Comparison of ENCODE assay signal across 8 mouse cellular contexts in genomic region chr13:98925486-98926212, GRCm38 (mm10). TPM values are rescaled to one million over a fixed set of nuclear protein-coding genes. Genes with fewer than 3 reads are reported as not detected.
A peak's percentile ranks its signal among the peaks of the same experiment; 100 is the strongest.
DNase-seq lines count a peak whose midpoint lies in the region; ATAC-seq and TF ChIP-seq lines count a peak whose summit lies in the region.

No protein-coding gene starts in this region.

- POLR2A ChIA-PET in Patski (lab: Charles Lee): interaction anchor here (0.6 kb wide), 1 partner anchor 11 kb away, joined by 3 read pairs; no protein-coding TSS in a partner anchor

- WGBS in embryonic facial prominence, embryonic 11.5 days: under 1% methylated on average over 61 of the region's 66 CpGs
- under 1% methylated on average over 63 of the region's 66 CpGs for WGBS in heart, adult 2 months
- WGBS in limb, embryonic 14.5 days: under 1% methylated on average over 60 of the region's 66 CpGs
- under 1% methylated on average over 59 of the region's 66 CpGs for WGBS in midbrain, embryonic 15.5 days

- H3K4me3 ChIP-seq in embryonic facial prominence, embryonic 11.5 days (ENCODE audit: low read depth, low read length): peak overlapping the region; percentile 100
- peak overlapping the region; percentile 84 for H3K4me3 ChIP-seq in heart, adult 2 months
- H3K4me3 ChIP-seq in limb, embryonic 14.5 days (replicated peaks; ENCODE audit: low read length): peak overlapping the region; percentile 100
- H3K4me3 ChIP-seq in midbrain, embryonic 15.5 days: peak overlapping the region; percentile 92

- H3K27ac ChIP-seq in embryonic facial prominence, embryonic 11.5 days (replicated peaks; ENCODE audit: low read depth, low read length): peak overlapping the region; percentile 96
- peak overlapping the region; percentile 99 for H3K27ac ChIP-seq in heart, adult 2 months
- H3K27ac ChIP-seq in limb, embryonic 14.5 days (replicated peaks; ENCODE audit: low read depth, low read length): peak overlapping the region; percentile 99
- H3K27ac ChIP-seq in midbrain, embryonic 15.5 days: peak overlapping the region; percentile 98

- intact Hi-C loops in heart, adult 2 months (cut with DNase I): loop anchor here (2.0 to 5.0 kb wide), 4 partner anchors 35 to 169 kb away; partner anchors contain the start of gene Fcho2

- peak overlapping the region; percentile 85 for H3K4me2 ChIP-seq in embryonic facial prominence, embryonic 11.5 days (ENCODE audit: low read depth, low read length)
- H3K4me2 ChIP-seq in limb, embryonic 14.5 days (replicated peaks; ENCODE audit: low read depth, low read length, severe bottlenecking): peak overlapping the region; percentile 78
- H3K4me2 ChIP-seq in midbrain, embryonic 15.5 days: peak overlapping the region; percentile 62

- H3K79me2 ChIP-seq in heart, adult 2 months (replicated peaks; ENCODE audit: control insufficient read depth, insufficient read depth, low read length): peaks cover 13% of the 10 kb centered on the region

- peak; percentile 40 for ATAC-seq in Patski
- peak; percentile 53 for ATAC-seq in embryonic facial prominence, embryonic 11.5 days (replicated peaks; ENCODE audit: insufficient number of reproducible peaks, low FRiP score, low TSS enrichment, low read depth)
- ATAC-seq in limb, embryonic 14.5 days (ENCODE audit: low FRiP score, low read depth): peak; percentile 58
- peak; percentile 22 for ATAC-seq in midbrain, embryonic 15.5 days (replicated peaks)

- peak; percentile 86 for DNase-seq in 3T3-L1 (ENCODE audit: low read depth, low spot score)
- DNase-seq in Patski (ENCODE audit: low read depth, low spot score): no peak
- DNase-seq in embryonic facial prominence, embryonic 11.5 days (ENCODE audit: low spot score): peak; percentile 74
- peak; percentile 74 to 75 for DNase-seq in heart, adult 2 months
- peak; percentile 71 for DNase-seq in kidney, adult 18-20 months
- peak; percentile 63 for DNase-seq in limb, embryonic 14.5 days (ENCODE audit: low spot score)
- DNase-seq in spleen, postnatal 10 days (ENCODE audit: low spot score in 2 of 2): peak; percentile 69 to 75

- peak; percentile 74 for TF ChIP-seq POLR2A in heart, adult 2 months (IDR thresholded peaks at IDR 0.05; ENCODE audit: insufficient read depth, low read depth, low read length)
- no peak for TF ChIP-seq POLR2A in limb, embryonic 14.5 days (IDR thresholded peaks at IDR 0.05; ENCODE audit: borderline replicate concordance, extremely low read depth, insufficient read depth, insufficient read length)

- CTCF ChIA-PET in Patski (lab: Charles Lee): interaction anchor here (1.1 kb wide), 1 partner anchor 20 kb away, joined by 4 read pairs; no protein-coding TSS in a partner anchor

- H3K9me3 ChIP-seq in embryonic facial prominence, embryonic 11.5 days (replicated peaks; ENCODE audit: control insufficient read depth, low read length): no peaks in the 10 kb centered on the region
- H3K9me3 ChIP-seq in limb, embryonic 14.5 days (ENCODE audit: control insufficient read depth, low read length): no peaks in the 10 kb centered on the region
- no peaks in the 10 kb centered on the region for H3K9me3 ChIP-seq in midbrain, embryonic 15.5 days

- no peak for TF ChIP-seq CTCF in Patski (IDR thresholded peaks at IDR 0.05)
- peak; percentile 42 for TF ChIP-seq CTCF in heart, adult 2 months (IDR thresholded peaks at IDR 0.05)

- in situ Hi-C loops in Patski (cut with MboI; ENCODE audit: low pct_unique_long_range_greater_than_20kb): no loop called here

- no peaks in the 10 kb centered on the region for H3K36me3 ChIP-seq in embryonic facial prominence, embryonic 11.5 days (replicated peaks; ENCODE audit: control insufficient read depth, insufficient read depth, low read depth, low read length)
- H3K36me3 ChIP-seq in heart, adult 2 months (ENCODE audit: control insufficient read depth, insufficient read depth, low read length): peaks cover 15% of the 10 kb centered on the region
- H3K36me3 ChIP-seq in limb, embryonic 14.5 days (ENCODE audit: control insufficient read depth, insufficient read depth, low read length): peaks cover 13% of the 10 kb centered on the region
- no peaks in the 10 kb centered on the region for H3K36me3 ChIP-seq in midbrain, embryonic 15.5 days (replicated peaks)

- no peaks in the 10 kb centered on the region for H3K27me3 ChIP-seq in Patski
- H3K27me3 ChIP-seq in embryonic facial prominence, embryonic 11.5 days (ENCODE audit: control insufficient read depth, insufficient read depth, low read length): no peaks in the 10 kb centered on the region
- no peaks in the 10 kb centered on the region for H3K27me3 ChIP-seq in heart, adult 2 months (ENCODE audit: control insufficient read depth, insufficient read depth, low read length)
- no peaks in the 10 kb centered on the region for H3K27me3 ChIP-seq in limb, embryonic 14.5 days (ENCODE audit: control insufficient read depth, insufficient read depth, low read length)
- no peaks in the 10 kb centered on the region for H3K27me3 ChIP-seq in midbrain, embryonic 15.5 days (replicated peaks)

- peak overlapping the region; percentile 100 for H3K9ac ChIP-seq in embryonic facial prominence, embryonic 11.5 days (replicated peaks; ENCODE audit: low read length)
- peak overlapping the region; percentile 99 for H3K9ac ChIP-seq in heart, adult 2 months (ENCODE audit: low read depth, low read length)
- H3K9ac ChIP-seq in limb, embryonic 14.5 days (ENCODE audit: low read depth, low read length, severe bottlenecking): peak overlapping the region; percentile 100
- H3K9ac ChIP-seq in midbrain, embryonic 15.5 days: peak overlapping the region; percentile 100

- TF ChIP-seq EP300 in heart, adult 2 months (IDR thresholded peaks at IDR 0.05; ENCODE audit: insufficient read depth, low read depth, low read length): no peak

- H3K4me1 ChIP-seq in embryonic facial prominence, embryonic 11.5 days (ENCODE audit: control insufficient read depth, insufficient read depth, low read length): no peaks in the 10 kb centered on the region
- peaks cover 12% of the 10 kb centered on the region for H3K4me1 ChIP-seq in heart, adult 2 months (ENCODE audit: control insufficient read depth, insufficient read depth, low read length)
- peaks cover 4% of the 10 kb centered on the region; the same call in 1 of the 2 replicates for H3K4me1 ChIP-seq in limb, embryonic 14.5 days (ENCODE audit: control insufficient read depth, insufficient read depth, low read length)
- H3K4me1 ChIP-seq in midbrain, embryonic 15.5 days: peaks cover 34% of the 10 kb centered on the region

RNA-seq across cellular contexts. Expression of gene Tnpo1, which starts 0.5 kb away (rescaled TPM):
- polyA plus RNA-seq in Patski (2021): 61.7 TPM
- polyA plus RNA-seq in embryonic facial prominence, embryonic 11.5 days (2014; fragmentation: Nextera tagmentation; extraction: Ambion mirVana): 61.5 and 65.2 TPM in 2 replicates
- total RNA-seq in heart, adult 2 months (2021): 10 to 100 TPM; 58.9 to 60.4 TPM
- polyA plus RNA-seq in heart, adult 2 months (2012; rRNA removed): 16.1 and 31.2 TPM in 2 replicates
- 43.2 and 49.8 TPM in 2 replicates for polyA plus RNA-seq in limb, embryonic 14.5 days (2012; rRNA removed)
- polyA plus RNA-seq in limb, embryonic 14.5 days (2014; fragmentation: Nextera tagmentation; extraction: Ambion mirVana): 36.5 and 38.7 TPM in 2 replicates
- 51.3 and 53.9 TPM in 2 replicates for polyA plus RNA-seq in midbrain, embryonic 15.5 days (2015; fragmentation: Nextera tagmentation; extraction: Ambion mirVana)

RNA-seq across cellular contexts. Expression of gene 1700024P04Rik, which starts 58.7 kb away (rescaled TPM):
- not detected for polyA plus RNA-seq in Patski (2021)
- not detected in 2 replicates for polyA plus RNA-seq in embryonic facial prominence, embryonic 11.5 days (2014; fragmentation: Nextera tagmentation; extraction: Ambion mirVana)
- not detected for total RNA-seq in heart, adult 2 months (2021)
- polyA plus RNA-seq in heart, adult 2 months (2012; rRNA removed): not detected in 2 replicates
- polyA plus RNA-seq in limb, embryonic 14.5 days (2012; rRNA removed): not detected in 2 replicates
- not detected in 2 replicates for polyA plus RNA-seq in limb, embryonic 14.5 days (2014; fragmentation: Nextera tagmentation; extraction: Ambion mirVana)
- polyA plus RNA-seq in midbrain, embryonic 15.5 days (2015; fragmentation: Nextera tagmentation; extraction: Ambion mirVana): not detected in 2 replicates
